Mouse (Mus musculus) embryonic fibroblast, embryonic 13.5 days (primary cell): ENCODE data around the gene Chd4.

Experiments
- CTCF ChIP-seq: IDR thresholded peaks from 2 replicates; pipeline ENCODE4 v1.5.1; 2011; ENCODE audit warnings: mild to moderate bottlenecking, control low read depth, low read length, moderate library complexity, borderline replicate concordance; ENCODE audit not compliant: insufficient read depth
- POLR2A ChIP-seq: IDR thresholded peaks from 2 replicates; pipeline ENCODE4 v1.6.1; 2011; ENCODE audit warnings: low read depth, mild to moderate bottlenecking, control low read depth, low read length, moderate library complexity

DNA sequence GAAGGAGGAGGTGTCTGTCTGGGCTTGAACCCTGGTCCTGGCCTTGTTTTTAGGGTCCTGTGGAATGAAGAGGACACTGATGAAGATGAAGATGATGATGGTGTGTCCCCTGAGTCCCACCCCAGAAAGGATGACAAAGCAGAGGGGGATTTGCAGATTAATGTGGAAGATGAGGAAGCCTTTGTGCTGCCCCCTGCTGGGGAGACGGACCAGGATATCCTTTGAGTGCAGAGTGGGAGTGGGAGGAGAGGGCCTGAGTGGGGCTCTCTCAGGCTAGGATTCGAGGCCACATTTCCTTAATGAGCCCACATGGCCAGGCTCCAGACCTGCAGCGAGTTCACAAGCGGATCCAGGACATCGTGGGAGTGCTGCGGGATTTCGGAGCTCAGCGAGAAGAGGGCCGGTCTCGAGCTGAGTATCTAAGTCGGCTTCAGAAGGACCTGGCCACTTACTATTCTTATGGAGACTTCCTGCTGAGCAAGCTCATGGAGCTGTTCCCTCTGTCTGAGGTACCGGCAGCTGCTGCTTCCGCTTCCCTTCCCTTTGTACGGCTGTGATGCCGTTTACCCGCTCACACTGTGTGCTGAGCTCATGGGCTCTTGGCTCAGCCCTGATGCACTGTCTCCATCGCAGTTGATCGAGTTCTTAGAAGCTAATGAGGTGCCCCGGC, 41.4 kb downstream of the Chd4 start:
- no peak for TF ChIP-seq POLR2A
- TF ChIP-seq CTCF, result 0 out of 2 replicates have a peak, but pooled peaks have one; percentile 18
